ENCODE assay signal across 7 mouse cellular contexts in the genomic region with DNA sequence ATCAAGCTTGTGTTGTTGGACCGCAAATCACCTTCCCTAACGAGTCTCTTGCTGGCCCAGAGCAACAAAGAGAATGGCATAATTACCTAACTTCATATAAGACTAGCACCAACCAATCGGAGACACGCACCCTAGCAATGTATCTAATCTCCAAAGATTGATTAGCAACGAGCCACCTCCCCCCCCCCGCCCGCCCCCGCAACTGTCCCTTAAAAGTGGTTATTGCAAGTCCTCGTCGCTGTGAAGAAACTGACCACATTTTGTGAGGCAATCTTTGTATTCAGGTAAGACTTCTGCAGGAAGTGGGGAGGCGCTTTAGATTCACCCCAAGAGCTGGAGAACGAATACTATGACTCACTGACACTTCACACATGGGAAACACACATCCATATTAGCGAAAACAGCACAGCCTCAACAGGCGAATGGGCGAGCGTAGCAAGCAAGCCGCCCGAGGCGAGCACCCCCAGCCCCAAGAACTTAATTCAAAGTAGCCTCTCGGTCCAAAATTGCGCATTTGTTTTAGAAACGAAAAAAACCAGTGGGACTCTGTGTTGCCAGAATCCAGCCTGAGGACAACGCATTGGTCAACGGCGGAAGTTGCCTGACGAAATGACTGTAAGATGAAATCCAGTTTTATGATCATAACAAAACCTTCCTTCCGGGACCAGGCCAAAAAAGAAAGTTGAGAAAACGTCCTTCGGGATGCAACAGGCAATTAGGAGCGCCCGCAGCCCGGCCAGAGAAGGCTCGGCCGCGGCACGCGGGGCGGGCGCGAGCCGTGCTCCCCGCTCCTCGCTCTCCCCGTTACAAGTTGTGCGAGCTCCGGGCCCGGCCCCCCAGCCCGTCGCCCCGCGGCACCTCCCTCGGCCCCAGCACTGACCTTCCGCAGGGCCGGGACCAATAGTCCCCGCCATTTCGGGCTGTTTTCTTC. TPM values are rescaled to one million over a fixed set of nuclear protein-coding genes. Genes with fewer than 3 reads are reported as not detected.
DNase-seq lines count a peak whose midpoint lies in the region; ATAC-seq and TF ChIP-seq lines count a peak whose summit lies in the region.

No protein-coding gene starts in this region.

- no peak for TF ChIP-seq POLR2A in small intestine, adult 2 months (IDR thresholded peaks at IDR 0.05; ENCODE audit: low read depth, low read length)

- no peak for TF ChIP-seq CTCF in hindbrain, postnatal 0 days (IDR thresholded peaks at IDR 0.05; ENCODE audit: low read depth)
- TF ChIP-seq CTCF in small intestine, adult 2 months (IDR thresholded peaks at IDR 0.05; ENCODE audit: extremely low read depth, insufficient read length, insufficient replicate concordance, low read depth, low read length): no peak

- WGBS in hindbrain, postnatal 0 days: 2% methylated on average over 55 of the region's 56 CpGs
- WGBS in small intestine, adult 2 months: under 1% methylated on average over 56 of the region's 56 CpGs

- H3K36me3 ChIP-seq in hindbrain, postnatal 0 days (ENCODE audit: insufficient read depth, low read length): no peaks in the 10 kb centered on the region
- no peaks in the 10 kb centered on the region for H3K36me3 ChIP-seq in small intestine, adult 2 months (ENCODE audit: control insufficient read depth, insufficient read depth, low read length)

- peak overlapping the region; percentile 77 for H3K4me2 ChIP-seq in hindbrain, postnatal 0 days (ENCODE audit: low read depth, low read length)

- H3K9ac ChIP-seq in hindbrain, postnatal 0 days (replicated peaks; ENCODE audit: low read length): peak overlapping the region; percentile 98

- peak overlapping the region; percentile 99 for H3K4me3 ChIP-seq in hindbrain, postnatal 0 days (ENCODE audit: low read length)
- H3K4me3 ChIP-seq in small intestine, adult 2 months (ENCODE audit: low read depth, low read length): peak overlapping the region; percentile 95

- peaks cover 7% of the 10 kb centered on the region for H3K4me1 ChIP-seq in hindbrain, postnatal 0 days (ENCODE audit: insufficient read depth, low read length)
- peaks cover 2% of the 10 kb centered on the region; the same call in 1 of the 2 replicates for H3K4me1 ChIP-seq in small intestine, adult 2 months (ENCODE audit: control insufficient read depth, insufficient read depth, insufficient read length, low read length)

- no peaks in the 10 kb centered on the region for H3K9me3 ChIP-seq in hindbrain, postnatal 0 days (ENCODE audit: low read length)

- H3K27me3 ChIP-seq in hindbrain, postnatal 0 days (ENCODE audit: insufficient read depth, low read length): no peaks in the 10 kb centered on the region
- H3K27me3 ChIP-seq in small intestine, adult 2 months (ENCODE audit: control insufficient read depth, insufficient read depth, low read length): no peaks in the 10 kb centered on the region

- intact Hi-C loops in left cerebral cortex, postnatal 4 days (cut with DNase I): no loop called here

- peak; percentile 85 for ATAC-seq in activated CD4-positive, CD25-positive, alpha-beta regulatory T cell, adult 4 months
- ATAC-seq in hindbrain, postnatal 0 days: peak; percentile 62

- peak overlapping the region; percentile 96 for H3K27ac ChIP-seq in hindbrain, postnatal 0 days
- H3K27ac ChIP-seq in small intestine, adult 2 months (ENCODE audit: insufficient read depth, low read depth, low read length): peak overlapping the region; percentile 90

- DNase-seq in cerebellum, postnatal 36 days: peak; percentile 46 to 49
- peak; percentile 12 to 23 for DNase-seq in gastrocnemius, adult 8-10 months (ENCODE audit: low spot score in 2 of 2)
- peak; percentile 40 for DNase-seq in hindbrain, postnatal 0 days (ENCODE audit: low spot score)
- DNase-seq in left cerebral cortex, postnatal 4 days: peak; percentile 21
- DNase-seq in mesoderm, embryonic 11.5 days (ENCODE audit: low read depth, low spot score): peak; percentile 50

RNA-seq across cellular contexts. Expression of a gene that starts 0.8 kb away (rescaled TPM):
- polyA plus RNA-seq in activated CD4-positive, CD25-positive, alpha-beta regulatory T cell, adult 4 months (2017; shearing (Covaris generic)): 10 to 100 TPM; 10.0 to 13.7 TPM
- 10 to 100 TPM; 53.2 to 59.9 (median 55.7) TPM for total RNA-seq in gastrocnemius, adult 8-10 months (2022)
- total RNA-seq in hindbrain, postnatal 0 days (2014; rRNA removed): 27.3 and 35.0 TPM in 2 replicates
- polyA plus RNA-seq in hindbrain, postnatal 0 days (2015; fragmentation: Nextera tagmentation; extraction: Ambion mirVana): 7.6 and 9.2 TPM in 2 replicates
- total RNA-seq in left cerebral cortex, postnatal 4 days (2021): 10 to 100 TPM; 36.3 to 36.6 TPM
- polyA plus RNA-seq in small intestine, adult 2 months (2012; rRNA removed): 4.3 and 12.0 TPM in 2 replicates

RNA-seq across cellular contexts. Expression of a gene that starts 43.8 kb away (rescaled TPM):
- 1 to 10 TPM; 2.4 to 3.7 TPM for polyA plus RNA-seq in activated CD4-positive, CD25-positive, alpha-beta regulatory T cell, adult 4 months (2017; shearing (Covaris generic))
- total RNA-seq in gastrocnemius, adult 8-10 months (2022): 10 to 100 TPM; 41.3 to 48.5 (median 45.1) TPM
- 10.5 and 12.2 TPM in 2 replicates for total RNA-seq in hindbrain, postnatal 0 days (2014; rRNA removed)
- 10.2 and 11.0 TPM in 2 replicates for polyA plus RNA-seq in hindbrain, postnatal 0 days (2015; fragmentation: Nextera tagmentation; extraction: Ambion mirVana)
- total RNA-seq in left cerebral cortex, postnatal 4 days (2021): 10 to 100 TPM in 1 of 2 experiments, 1 to 10 TPM in 1; 9.4 to 12.5 TPM
- 5.7 and 17.8 TPM in 2 replicates for polyA plus RNA-seq in small intestine, adult 2 months (2012; rRNA removed)

RNA-seq across cellular contexts. Expression of a gene that starts 43.9 kb away (rescaled TPM):
- polyA plus RNA-seq in activated CD4-positive, CD25-positive, alpha-beta regulatory T cell, adult 4 months (2017; shearing (Covaris generic)): 10 to 100 TPM in 1 of 2 experiments, 1 to 10 TPM in 1; 9.2 to 14.0 TPM
- total RNA-seq in gastrocnemius, adult 8-10 months (2022): 10 to 100 TPM; 16.3 to 19.1 (median 17.1) TPM
- 24.5 and 33.5 TPM in 2 replicates for total RNA-seq in hindbrain, postnatal 0 days (2014; rRNA removed)
- 34.3 and 38.9 TPM in 2 replicates for polyA plus RNA-seq in hindbrain, postnatal 0 days (2015; fragmentation: Nextera tagmentation; extraction: Ambion mirVana)
- 10 to 100 TPM; 18.0 to 20.8 TPM for total RNA-seq in left cerebral cortex, postnatal 4 days (2021)
- polyA plus RNA-seq in small intestine, adult 2 months (2012; rRNA removed): 7.9 and 9.4 TPM in 2 replicates

Comparison
In these comparisons a context has a peak if more than half of its experiments do, and no peak if none do; other contexts are left out.
1. Peak in every context shown above with its lines: DNase-seq, ATAC-seq, H3K4me3 ChIP-seq and H3K27ac ChIP-seq.